Mouse (Mus musculus): ENCODE data around the gene Vasp. TPM values are rescaled to one million over a fixed set of nuclear protein-coding genes. Genes with fewer than 3 reads are reported as not detected.

The Vasp gene
- total RNA-seq, 2 experiments from 2014 or later: 117 to 119 TPM

DNA sequence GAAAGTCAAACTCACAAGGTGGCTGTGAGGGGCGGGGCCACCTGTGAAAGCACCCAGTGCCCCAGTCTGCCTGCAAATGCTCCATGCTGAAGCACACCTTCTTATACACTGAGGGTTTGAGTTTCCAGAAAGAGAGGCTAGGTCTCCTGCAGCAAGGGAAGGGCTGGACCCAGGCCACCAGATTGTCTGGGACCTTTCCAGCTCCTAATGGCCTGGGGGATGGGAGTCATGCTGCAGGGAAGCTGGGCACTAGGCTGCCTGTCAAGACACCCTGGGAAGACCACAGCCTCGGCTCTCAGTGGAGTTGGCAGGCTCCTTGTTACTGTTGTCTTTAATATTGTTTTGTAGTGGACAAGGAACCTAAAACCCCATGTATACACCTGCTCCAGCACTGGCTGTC, 35.2 kb downstream of the Vasp start:
- DNase-seq: peak; percentile 60

DNA sequence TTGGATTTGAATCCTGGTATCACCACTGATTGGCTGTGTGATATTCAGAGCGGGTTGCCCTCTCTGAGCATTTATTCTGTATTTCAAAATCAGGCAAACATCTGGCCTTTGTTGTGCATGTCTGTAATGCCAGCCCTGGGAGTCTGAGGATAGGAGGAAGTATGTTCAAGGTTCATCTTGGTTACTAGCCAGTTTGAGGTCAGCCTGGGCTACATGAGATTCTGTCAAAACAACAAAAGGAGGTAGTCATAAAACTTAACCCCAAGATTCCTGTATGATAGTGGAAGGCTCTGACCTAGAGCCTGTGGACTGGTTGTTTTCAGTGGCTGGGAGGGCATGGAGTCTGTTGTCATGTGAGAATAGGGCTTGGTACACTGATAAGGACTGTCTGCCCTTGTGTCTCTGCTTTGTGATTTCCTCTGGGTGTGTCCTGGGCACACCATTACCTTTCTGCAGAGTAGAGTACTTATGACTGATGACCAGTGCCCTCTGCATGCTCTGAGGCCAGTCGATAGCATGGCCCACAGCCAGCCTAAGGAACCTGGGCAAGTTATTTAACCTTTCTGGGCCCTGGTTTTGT, 36.4 kb downstream of the Vasp start:
- no peak for DNase-seq

DNA sequence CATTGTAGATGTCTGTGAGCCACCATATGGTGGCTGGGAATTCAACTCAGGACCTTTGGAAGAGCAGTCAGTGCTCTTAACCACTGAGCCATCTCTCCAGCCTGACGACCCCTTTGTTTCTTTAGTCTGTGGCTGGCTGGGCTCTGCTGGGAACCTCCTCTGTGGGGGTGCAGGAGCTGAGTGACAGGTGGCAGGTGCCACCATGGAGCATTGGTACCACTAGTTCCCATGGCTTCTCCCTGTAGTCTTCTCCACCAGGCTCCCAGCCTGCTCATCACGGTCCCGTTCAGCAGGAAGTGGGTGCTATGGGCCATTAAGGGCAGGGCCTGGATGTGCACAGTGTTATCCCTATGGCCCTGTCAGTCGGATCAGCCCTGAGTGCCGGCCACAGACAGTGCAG, 37.0 kb downstream of the Vasp start:
- no peak for DNase-seq

DNA sequence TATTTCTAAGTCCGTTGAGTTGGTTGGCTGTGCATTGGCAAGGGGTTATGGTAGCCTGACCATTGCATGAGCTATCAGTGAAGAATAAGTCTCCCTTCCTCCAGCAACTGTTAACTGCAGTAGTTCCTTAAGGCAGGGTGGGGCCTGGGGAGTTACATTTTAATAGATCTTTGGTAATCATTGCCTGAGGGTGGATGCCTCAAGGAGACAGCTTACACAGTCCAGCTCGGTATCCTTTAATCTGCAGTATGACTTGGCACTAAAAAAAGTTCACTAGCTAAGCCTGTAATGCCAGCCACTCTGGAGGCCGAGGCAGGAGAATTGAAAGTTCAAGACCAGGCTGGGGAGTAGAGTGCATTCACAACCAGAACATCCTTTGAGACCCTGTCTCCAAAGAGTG, 39.8 kb downstream of the Vasp start:
- DNase-seq: no peak

DNA sequence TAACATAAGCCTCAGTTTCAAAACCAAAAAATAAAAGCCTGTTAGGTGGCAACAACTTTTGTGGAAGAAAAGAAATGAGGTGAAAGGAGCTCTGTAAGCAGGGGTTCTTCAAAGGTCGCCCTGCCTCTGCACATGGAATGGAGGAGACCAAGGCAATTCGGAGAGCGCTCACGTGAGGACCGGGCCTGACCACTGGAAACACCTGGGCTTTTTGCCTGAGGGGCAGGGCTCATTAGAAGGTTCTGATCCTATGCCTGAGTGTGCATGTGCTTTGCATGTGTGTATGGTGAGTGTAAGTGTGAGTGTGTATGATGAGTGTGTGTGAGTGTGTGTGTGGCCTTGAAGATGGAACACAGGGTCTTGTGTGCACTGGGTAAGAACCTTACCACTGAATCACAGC, 40.7 kb downstream of the Vasp start:
- no peak for DNase-seq

DNA sequence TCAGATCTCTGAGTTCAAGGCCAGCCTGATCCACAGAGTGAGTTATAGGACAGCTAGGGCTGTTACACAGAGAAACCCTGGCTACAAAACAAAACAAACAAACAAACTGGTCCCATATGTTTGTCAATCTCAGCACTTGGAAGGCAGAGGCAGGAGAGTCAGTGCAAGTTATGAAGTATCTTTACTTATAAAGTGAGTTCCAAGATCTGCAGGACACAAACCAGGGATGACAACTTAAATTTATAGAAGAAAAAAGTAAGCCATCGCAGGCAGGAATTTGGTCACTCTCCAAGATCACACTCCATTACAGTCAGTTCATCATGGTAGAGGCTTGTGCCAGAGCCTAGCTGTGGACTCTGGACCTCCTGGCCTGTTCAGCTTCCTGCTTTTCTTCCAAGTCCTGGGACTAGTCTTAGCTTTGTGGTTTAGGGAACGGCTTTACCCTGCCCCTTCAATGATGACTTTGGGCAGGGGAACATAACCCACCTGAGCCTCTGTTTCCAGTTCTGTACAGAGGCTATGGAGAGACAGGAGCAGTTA, 41.5 kb downstream of the Vasp start:
- no peak for DNase-seq

DNA sequence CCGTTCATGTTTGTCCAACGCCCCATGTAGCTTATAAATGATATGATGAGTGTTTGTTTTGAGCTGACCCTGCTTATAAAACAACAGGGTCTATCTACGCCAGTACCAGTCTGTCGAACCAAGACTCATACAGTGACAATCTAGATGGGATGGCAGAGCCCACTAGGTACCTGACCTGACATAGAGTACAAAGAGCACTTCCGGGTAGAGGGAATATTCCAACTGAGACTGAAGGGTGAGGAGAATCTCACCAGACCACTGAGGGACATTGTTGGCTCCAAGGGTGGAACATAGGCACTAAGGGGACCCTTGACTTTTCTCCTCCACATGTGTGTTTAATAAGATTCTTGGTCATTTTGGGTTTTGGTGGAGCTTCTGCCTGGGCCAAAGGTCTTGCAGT, 42.2 kb downstream of the Vasp start:
- no peak for DNase-seq

DNA sequence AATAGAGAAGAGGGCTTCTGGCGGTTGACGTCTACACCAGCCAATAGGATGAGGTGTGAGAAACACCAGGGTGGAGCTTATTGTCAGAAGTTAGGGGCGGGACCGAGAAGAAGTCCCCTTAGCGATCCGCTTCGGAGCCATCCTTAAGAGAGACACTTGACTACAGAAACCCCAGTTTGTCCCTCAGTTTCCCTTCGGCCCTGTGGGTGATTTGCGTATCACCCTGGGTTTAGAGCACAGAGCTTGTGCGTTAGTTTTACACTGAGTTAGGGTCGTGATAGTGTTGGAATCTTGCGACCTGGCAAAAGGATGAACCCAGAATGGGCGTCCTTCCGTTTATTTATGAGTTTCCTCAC, 42.8 kb downstream of the Vasp start:
- DNase-seq: no peak

DNA sequence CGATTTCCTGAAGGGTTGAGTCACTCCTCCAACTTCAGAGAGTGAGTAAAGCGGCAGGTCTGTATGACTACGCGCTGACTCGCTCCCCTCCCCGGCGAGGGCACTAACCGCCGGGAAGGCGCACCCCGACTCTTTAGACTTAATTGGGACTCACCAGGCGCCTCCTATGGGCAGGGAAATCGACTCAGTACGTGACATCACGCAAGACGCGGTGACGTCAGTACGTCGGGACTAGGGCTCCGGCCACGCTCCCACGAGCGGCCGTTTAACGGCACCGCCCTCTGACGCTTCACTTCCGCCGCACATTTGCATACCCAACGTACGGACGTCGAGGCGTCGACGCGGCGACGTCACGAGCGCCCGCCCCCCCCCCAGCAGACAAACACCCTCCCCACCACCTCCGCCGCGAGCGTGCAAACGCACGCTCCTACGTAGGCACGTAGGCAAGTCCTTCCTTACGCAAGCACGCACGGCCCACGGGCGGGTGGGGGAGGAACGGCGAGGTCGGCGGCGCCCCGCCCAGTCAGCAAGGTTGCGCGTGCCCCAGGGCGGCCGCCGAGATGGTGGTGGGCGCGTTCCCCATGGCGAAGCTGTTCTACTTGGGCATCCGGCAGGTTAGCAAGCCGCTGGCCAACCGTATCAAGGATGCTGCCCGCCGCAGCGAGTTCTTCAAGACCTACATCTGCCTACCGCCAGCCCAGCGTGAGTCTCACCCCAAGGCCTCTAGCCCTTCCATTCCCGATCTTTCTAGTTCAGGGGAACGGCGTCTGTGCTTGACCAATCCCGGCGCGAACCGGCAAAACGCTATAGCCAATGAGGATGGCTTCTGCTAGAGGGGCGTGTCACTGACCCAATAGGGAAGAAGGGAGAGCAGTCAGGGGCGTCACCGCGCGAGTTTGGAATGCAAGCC, 43.5 kb downstream of the Vasp start, which contains the start of gene Opa3:
TSS of gene Opa3 (plus strand) at position 452 of the 910 bp plus-strand sequence.
- DNase-seq: peak; percentile 99

DNA sequence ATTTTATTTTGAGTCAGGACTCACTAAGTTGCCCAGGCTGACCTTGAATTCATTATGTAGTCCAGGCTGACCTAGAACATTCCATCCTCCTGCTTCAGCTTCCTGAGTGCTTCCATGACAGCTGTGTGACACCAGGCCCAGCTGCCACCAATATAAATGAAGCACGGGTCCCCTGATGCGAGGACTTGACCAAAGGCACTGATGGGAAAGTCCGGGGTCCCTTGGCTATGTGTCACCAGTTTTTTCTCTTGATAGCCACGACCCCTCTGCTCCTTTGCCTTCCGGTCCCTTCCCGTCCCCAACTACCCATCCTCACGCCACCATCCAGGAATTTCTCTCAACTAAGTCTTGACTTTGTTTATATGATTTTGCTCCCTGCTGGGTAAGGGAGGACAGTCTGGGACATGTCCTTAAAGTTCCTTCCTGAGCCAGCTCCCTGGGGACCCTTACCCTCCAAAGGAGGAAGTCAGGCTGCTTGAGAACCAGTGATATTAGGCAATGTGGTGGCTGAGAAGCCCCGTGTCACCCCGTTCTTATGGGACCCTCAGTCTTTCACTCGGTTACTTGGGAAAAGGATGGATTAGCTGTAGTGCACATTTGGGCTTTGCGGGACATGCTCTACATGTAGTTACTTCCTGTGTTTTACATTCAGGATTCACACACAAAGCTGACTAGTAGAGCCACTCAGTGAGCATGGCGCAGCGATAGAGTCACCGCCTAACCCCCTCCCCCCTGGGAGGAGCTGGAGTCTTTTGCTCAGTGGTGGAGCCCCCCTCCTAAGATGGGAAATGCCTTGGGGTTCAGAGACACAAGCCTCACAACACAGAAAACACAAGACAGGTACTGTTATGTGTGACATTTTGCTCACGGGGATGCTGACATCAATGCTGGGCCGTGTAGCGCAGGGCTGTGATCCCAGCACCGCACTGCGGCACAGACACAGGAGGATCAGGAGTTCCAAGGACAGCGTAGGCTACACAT, 44.5 kb downstream of the Vasp start:
- DNase-seq: peak; percentile 42

DNA sequence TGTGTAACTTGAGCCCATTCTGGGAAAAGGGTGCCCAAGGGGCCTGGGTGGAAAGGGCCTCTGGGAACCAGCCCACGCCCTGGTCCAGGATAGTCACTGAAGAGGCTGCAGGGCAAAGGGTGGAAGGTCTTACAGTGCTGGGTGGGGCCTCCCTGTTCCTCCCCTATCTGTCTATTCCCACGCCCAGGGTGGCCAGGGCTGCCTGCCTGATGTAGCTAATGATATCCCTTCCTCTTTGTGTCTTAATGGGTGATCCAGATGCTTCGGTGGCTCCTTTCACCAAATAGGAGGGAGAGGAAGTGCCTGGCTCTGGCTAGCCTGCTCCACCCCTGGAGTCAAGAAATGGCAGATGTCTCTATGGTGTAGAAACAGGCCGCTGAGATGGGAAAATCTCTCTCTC, 46.7 kb downstream of the Vasp start:
- no peak for DNase-seq

DNA sequence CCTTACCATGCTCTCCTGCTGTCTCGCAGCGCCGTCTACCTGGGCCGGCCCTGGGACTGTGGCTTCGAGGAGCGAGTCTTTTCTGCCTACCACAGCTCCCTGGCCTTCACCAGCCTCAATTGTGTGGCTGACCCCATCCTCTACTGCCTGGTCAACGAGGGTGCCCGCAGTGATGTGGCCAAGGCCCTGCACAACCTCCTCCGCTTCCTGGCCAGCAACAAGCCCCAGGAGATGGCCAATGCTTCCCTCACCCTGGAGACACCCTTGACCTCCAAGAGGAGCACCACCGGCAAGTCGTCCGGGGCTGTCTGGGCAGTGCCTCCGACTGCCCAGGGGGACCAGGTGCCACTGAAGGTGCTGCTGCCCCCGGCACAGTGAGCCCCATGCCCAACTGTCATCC, 48.7 kb downstream of the Vasp start:
- no peak for DNase-seq

DNA sequence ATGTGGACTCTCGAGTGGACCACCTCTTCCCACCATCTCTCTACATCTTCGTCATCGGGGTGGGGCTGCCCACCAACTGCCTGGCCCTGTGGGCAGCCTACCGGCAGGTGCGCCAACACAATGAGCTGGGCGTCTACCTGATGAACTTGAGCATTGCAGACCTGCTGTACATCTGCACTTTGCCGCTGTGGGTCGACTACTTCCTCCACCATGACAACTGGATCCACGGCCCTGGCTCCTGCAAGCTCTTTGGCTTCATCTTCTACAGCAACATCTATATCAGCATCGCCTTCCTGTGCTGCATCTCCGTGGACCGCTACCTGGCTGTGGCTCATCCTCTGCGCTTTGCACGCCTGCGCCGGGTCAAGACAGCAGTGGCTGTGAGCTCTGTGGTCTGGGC, 49.4 kb downstream of the Vasp start:
- no peak for DNase-seq

DNA sequence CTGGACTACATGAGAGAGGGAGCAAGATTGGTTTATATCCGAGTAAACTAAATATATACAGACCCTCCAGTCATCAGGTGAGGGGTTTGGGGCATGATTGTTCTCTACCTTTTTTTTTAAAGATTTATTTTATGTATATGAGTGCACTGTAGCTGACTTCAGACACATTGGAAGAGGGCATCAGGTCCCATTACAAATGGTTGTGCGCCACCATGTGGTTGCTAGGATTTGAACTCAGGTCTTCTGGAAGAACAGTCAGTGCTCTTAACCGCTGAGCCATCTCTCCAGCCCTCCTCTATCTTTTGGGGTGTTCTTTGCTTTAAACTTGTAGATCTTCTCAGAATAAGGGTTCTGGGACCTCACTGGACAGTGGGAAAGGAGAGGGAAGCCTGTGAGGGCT, 51.6 kb downstream of the Vasp start:
- no peak for DNase-seq

DNA sequence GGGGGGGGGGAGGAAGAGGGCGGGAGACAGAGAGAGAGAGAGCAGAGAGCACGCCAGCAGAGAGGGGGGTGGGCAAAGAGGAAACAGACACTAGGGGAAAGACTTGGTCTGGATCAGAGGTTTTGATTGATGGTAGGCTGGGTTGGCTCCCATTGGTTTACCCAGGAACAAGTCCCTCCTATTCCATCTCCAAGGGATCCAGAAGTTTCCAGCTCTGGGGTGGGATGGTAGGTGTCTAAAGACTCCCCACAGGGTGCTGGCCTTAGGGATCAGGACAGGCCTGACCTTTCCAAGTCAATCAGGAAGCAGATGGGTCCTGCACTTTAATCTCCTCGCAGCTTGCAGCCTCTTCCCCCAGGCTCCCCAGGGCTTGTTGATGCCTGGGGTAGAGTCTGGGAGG, 53.7 kb downstream of the Vasp start:
- DNase-seq: no peak

DNA sequence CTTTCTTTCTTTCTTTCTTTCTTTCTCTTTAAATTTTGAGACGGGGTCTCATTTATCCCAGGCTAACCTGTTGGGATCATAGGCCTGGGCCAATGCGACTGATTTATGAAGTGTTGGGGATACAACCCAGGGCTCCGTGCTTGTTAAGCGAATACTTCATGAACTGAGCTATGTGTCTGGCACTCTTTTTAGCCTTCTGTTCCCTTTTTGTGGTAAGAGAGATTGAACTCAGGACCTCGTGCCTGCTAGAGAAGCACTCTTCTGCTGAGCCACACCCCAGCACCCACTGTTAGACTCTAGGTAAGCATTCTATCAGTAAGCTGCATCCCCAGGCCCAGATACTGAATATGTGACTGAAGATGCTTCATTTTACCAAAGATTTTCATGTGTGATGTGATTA, 54.1 kb downstream of the Vasp start:
- no peak for DNase-seq

DNA sequence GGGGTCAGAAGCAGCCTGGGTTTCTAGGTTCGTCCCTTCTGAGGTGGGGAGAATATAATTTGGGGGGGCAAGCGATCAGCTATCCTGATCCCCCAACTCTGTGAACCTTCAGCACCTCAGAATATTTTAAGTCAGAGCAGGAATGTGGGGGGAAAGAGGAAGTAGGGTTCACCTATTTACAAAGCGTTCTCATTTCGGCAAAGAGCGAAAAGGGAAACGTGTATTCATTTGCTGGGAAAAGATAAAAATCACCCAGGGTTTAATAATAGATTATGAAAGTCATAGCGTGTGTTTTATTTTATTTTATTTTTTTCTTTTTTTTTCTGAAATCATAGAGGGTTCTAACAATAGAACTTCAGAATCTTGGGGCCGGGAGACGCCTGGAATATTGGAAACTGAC, 56.7 kb downstream of the Vasp start:
- DNase-seq: no peak

DNA sequence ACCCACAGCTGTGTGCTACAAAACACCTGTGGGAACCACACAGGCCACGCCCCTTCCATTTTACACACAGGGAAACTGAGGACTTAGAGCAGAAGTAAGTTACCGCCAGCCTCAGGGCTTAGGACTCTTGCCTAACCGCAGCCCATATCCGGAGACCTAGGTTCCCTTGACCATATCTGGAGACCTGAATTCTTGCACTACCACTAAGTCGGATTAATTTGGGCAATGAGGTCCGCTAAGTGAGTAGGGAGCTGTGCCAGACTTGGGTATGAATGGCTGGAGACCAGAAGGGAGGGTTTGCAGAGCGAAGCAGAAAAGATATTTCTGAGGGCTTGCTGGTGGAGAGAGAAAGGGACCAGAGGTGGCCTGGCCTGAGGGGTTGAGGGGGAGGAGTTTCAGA, 57.2 kb downstream of the Vasp start:
- DNase-seq: no peak

DNA sequence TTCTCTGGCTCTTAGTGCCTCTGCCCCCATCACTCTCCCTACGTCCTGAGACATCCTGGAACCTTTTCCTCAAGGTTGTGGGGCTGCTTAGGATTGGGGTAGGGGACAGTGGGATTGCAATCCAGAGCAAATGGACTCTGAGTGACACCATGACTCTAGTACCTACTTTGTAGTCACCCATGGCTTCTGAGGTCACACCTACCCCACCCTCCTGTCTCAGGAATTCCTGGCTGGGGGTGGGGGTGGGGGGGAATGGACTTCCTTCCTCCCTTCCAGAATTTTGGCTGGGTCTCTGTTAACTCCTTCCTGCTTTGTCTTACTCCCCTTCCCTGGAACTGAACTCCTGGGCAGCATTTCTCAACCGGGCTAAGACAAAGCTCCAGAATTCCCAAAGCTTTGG, 58.2 kb downstream of the Vasp start:
- DNase-seq: no peak

DNA sequence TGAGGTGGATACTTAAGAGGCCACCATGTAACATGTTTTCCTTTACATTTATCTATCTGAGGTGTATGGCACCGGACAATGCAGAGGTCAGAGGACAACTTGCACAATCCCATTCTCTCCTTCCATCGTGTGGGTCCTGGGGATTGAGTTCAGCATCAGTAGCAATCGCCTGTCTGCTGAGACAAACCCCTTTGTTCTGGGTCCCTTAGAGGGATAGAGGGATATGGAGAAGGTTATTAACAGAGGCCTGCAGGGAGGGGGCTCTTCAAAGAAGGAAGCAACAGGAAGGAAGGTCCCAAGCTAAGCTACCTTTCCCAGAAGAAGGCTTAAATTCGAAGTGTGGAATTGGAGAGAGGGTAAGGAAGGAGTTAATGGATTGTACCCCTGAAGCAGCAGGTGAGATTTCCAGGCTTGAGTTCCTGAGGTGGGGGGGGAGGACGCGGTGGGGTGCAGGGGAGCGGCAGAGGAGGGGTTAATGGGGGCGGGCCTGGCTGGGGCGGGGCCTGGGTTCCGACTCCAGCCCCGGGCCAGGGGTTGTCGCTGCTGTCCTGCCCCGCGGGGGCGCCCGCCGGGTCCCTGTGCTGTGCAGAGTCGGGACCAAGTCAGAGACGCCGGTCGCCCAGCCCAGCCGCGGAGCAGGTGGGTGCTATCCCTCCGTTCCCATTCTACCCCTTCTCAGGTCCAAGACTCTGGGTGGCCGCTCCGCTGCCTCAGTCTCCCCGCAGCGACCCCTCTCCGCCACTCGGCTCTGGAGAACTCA, 59.4 kb downstream of the Vasp start, which contains the start of gene Gpr4:
TSS of gene Gpr4 (plus strand) at position 543 of the 760 bp plus-strand sequence.
- DNase-seq: peak; percentile 71

DNA sequence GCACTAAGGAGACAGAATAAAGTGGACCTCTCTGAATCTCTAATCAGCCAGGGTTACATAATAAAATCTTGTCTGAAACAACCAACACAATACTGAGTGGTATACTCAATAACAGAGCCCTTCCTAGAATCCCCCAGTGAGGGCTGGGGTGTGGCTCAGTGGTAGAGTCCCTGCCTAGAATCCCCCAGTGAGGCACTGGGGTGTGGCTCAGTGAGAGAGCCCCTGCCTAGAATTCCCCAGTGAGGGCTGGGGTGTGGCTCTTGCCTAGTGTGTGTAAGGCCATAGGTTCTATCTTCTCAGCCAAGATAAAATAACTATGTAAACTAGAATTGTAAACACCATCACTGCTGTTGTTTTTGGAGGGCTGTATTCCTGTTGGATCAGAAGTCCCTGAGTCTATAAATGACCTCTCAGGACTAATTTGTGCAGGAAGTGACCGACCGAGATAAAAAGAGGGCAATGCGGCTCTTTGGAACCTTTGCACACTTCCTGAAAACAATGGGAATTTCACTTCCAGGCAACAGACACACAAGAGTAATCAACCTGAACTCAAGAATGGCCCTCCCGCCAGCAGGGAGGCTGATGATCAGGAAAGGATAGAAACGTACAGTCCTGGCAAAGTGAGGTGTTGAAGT, 60.5 kb downstream of the Vasp start:
- no peak for DNase-seq
